Mouse (Mus musculus) layer of hippocampus, adult 18-20 months (tissue): ENCODE data around the gene Ulk2. TPM values are rescaled to one million over a fixed set of nuclear protein-coding genes. Genes with fewer than 3 reads are reported as not detected.
A peak's percentile ranks its signal among the peaks of the same experiment; 100 is the strongest.
"Not testable (repeated sequence)": the region's sequence is repeated elsewhere in the genome, so short reads cannot be mapped to it uniquely, and the experiment has no call there.

ENCODE experiments used
- DNase-seq, 2 experiments: peaks; one replicate each; pipeline ENCODE4 v3.0.0; 2022; ENCODE audit warnings: low spot score in 2 of 2
- long read RNA-seq: library from polyadenylated mRNA; stranded (forward); transcript quantifications from one replicate; pipeline ENCODE4 v2.0.0, GENCODE M21; 2021
- total RNA-seq, 2 experiments: library from RNA; stranded (reverse); gene quantifications; 2 replicates each; pipeline ENCODE4 v1.2.3; 2021

The Ulk2 gene
- total RNA-seq = 10 to 100 TPM; 68.5 to 71.2 TPM
- long read RNA-seq, full-length matches to known transcripts = 74 of 109 reads
- long read RNA-seq, partial matches to known transcripts = 12 of 109 reads
- long read RNA-seq, other reads (novel, unspliced or antisense) = 23 of 109 reads

DNA sequence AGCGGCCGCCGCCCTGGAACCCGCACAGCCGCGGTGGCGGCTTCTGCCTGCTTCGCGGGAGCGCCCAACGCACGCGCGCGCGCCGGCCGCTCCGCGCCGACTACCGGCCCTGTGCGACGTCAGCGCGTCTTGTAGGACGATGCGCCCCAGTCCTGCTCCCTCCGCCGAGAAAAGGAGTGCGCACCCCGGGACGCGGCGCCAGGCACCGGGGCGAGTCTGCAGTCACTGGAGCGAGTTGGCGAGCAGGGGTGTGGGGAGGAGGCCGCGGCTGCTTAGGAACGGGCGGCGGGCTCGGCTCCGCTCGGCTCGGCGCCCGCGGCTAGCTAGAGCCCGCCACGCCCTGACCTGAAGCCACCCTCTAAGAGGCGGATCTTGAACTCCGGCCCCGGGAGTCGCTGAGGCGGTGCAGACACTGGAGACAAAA is at the start of gene Ulk2:
Gene Ulk2 (minus strand): TSS at position 86 of the 424 bp plus-strand sequence.
- peak; percentile 88 to 92 for DNase-seq

DNA sequence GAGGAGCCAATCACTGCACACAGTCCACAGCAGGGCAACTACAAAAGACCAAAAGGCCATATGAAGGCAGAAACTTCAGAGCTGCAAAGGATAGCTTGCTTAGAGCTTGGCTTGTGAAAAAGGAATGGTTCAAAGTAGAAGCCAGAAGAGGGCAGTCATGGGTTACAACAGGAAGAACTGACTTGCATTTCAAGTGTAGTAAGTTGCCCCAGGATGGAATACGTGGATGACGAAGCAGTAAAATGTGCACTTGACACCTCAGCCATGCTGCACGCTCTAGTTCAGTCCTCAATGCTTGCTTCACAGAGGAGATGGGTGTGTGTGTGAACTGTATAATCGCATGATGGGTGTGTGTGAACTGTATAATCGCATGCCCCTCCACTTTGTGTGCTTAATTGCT is 27.3 kb upstream of the Ulk2 start:
- DNase-seq = peak in 1 of 2 experiments; percentile 29

DNA sequence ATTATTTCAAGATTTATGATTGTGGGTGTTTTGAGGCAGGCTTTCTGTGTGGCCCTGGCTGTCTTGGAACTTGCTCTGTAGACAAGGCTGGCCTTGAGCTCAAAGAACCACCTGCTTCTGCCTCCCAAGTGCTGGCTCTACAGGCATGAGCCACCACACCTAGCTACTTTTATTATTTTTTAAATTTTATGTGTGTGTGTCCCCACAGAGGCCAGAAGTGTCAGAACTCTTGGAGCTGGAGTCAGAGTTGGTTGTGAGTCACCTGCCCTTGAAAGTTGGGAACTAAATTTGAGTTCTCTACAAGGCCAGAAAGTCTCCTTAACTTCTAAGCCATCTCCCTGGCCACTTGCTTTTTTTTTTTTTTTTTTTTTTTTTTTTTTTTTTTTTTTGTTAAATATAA is 25.0 kb upstream of the Ulk2 start:
- no peak for DNase-seq

DNA sequence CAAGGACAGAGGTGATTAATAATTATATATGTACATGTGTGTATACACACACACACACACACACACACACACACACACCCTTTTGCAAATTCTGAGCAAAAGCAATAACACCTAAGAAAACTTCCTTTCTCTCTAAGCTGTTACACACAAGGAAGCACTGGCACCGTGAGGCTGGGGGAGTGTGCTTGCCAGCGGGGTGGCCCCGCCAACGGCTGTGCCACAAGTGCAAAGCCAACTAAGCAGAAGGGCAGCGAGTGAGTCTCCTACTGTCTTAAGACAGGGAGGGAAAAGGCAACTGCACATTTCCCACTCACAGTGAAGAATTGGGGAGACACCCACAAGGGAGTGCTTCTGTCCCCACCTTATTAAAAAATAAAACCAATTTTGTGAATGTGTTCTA is 17.0 kb upstream of the Ulk2 start:
- no peak for DNase-seq

DNA sequence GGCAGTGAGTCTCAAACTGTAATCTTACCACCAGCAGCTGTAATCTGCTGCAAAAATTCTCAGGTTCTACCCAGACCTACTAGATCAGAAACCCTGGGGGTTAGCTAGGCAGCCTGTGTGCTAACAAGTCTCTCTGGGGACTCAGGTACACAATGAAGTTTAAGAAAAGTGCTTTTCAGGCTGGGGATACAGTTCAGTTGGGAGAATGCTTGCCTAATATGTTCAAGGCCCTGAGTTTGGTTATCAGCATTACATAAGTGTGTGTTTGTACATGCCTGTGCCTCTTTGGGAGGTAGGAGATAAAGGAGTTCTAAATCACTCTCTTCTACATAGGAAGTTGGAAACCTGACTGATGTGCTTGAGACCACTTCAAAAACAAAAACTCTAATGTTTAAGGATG is 12.0 kb upstream of the Ulk2 start:
- no peak for DNase-seq

DNA sequence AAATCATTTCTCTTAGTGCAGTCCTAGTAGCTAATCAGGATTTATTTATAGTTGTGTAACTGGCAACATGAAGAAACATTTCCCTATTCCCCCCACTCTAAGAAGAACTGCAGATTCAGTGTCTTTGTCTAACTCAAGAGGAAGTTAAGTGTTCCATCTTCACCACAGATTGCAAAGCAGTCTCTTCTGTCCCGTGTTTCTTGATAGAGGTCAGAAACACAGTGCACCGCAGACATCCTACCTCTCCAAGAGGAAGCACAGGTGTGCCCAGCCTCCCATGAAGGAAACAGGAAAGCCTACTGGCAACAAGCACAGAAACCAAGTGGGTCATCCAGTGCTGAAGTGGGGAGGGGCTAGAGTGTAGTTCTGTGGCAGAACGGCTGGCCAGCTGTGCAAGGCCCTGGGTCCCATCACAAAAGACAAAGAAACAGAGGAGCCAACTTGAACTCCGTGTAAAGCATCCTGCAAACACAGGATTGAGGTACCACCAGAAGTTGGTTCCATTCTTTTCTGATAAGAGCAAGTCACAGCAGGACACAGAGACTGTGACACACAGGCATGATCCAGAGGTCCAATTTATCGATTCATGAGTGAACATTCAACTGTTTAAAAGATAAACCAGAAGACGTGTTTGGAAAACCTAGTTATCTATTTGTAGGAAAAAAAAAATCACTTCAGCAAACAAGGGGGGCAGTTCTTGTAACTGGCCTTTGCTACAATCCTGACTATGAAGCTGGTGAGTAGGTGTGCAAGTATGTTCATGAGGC is 7.1 kb upstream of the Ulk2 start:
- DNase-seq = no peak

DNA sequence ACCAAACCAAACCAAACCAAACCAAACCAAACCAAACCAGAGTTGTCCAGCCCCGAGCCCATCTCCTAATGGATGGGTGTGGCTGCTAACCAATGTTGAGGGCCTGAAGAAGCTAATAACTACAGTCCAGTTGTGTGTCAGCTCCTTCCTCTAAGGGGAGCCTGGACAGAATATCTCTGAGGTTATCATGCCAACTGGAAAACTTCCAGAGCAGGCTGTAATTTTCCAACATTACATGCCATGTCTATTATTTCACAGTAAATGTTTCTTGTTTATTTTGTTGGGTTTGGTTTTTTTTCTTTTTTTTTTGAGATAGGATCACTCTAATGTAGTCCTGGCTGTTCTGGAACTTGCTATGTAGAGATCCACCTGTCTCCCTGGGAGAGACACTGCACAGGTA is 4.4 kb upstream of the Ulk2 start:
- no peak for DNase-seq

DNA sequence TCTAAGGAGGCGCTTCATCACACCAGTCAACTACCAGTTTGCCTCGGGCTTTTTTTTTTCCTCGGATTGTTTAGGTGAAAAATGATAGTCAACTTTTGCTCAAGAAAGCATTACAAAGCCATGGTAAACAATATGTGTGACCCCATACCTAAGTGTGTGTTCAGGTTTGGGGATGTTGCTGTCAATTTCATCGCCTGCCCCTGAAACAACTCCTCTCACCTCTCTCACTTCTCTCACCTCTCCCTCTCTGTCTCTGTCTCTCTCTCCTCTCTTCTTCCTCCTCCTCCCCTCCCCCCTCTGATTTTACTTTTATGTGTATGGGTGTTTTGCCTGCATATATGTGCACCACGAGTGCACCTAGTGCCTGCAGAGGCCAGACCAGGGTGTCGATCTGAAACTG is 666 bp upstream of the Ulk2 start:
- DNase-seq = no peak

DNA sequence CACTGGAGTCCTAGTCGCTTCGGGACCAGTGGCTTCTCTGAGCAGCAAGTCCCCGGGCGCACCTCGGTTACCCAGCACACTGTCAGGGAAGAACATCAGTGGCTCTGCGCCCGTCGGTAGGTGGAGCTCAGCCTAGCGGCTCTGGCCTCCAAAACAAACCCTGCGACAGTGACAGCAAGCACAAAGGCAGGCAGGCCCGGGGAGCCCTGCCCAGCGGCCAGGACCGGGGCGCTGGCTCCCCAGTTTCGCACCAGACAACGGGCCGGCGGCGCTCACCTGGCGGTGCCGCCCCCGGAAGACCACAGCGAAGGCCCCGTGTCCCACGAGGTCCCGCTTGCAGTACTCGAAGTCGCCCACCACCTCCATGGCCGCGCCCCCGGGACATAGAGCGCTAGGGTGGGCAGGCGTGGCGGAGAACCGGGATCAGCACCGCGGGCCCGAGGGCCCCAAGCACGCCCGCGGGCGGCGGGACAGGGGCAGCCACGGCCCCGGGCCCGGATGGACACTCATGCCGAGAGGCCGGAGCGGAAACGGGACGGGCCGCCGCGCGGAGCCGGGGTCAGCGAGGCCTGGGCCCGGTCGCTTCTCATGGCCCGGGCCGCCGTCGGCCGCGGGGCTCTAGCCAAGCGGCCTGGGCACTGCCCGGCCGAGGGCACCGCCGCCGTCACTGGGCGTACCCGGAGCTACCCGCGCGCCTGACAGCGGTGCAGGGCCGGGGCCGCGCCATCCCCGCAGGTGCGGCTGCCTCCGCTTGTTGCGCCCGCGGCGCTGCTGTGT is 474 bp downstream of the Ulk2 start:
- peak; percentile 84 to 91 for DNase-seq

DNA sequence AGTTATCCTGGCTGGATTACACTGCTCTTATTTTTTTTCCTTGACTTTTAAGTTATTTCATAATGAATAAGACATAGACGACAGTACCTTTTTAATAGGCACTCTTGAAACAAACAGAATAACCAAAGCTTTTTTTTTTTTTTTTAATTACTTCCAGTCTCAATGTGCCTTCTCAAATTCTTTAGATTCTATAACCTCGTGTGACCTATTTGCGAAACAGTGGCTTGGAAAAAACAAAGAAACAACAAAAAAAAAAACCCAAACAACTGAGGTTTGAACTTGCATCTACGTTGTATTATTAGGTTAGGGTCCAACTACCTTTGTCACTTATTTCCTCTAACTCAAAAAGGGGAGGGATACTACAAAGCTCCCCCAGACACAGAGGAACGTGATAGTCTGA is 1.2 kb downstream of the Ulk2 start:
- no peak for DNase-seq

DNA sequence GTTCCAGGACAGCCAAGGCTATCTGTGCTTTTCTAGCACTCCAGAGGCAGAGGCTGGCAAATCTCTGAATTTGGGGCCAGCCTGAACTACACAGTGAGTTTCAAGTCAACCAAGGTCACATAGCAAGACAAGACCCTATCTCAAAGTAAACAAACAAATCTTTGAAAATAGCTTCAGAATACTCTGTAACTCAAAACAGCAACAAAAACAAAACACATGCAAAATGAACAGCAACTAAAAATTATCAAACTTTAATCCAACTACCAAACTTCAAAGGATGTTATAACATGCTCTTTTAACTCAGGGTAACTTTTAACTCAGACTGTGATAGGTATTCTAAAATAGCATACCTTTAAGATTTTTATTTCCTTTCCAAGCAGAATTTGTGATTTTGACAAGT is 2.0 kb downstream of the Ulk2 start:
- DNase-seq = no peak

DNA sequence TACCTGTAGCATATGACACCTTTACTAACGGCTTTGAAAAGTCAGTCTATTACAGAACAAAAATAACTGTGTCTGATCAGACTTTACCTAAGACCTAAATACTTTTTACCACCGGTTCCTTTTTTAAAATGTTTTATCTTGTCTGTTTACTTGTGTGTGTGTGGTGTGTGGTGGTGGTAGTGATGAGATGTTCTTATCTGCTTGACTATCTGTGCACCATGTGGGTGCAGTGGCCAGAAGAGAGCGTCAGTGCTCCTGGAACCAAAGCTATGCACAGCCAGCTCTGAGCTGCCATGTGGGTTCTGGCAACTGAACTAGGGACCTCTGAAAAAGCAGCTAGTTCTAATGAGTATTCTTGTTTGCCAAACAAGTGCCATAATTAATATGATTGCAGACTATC is 3.7 kb downstream of the Ulk2 start:
- no peak for DNase-seq

DNA sequence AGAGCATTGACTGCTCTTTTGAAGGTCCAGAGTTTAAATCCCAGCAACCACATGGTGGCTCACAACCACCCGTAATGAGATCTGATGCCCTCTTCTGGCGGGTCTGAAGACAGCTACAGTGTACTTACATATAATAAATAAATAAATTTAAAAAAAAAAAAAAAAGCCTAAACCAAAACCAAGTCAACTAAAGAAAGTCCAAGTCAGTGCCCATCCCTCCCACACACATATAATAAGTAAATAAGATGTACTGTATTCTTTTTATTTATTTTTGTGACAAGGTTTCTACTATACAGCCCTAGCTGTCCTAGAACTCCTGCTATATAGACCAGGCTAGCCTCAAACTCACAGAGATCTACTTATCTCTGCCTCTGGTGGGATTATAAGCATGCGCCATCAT is 14.2 kb downstream of the Ulk2 start:
- DNase-seq = not testable (repeated sequence)

DNA sequence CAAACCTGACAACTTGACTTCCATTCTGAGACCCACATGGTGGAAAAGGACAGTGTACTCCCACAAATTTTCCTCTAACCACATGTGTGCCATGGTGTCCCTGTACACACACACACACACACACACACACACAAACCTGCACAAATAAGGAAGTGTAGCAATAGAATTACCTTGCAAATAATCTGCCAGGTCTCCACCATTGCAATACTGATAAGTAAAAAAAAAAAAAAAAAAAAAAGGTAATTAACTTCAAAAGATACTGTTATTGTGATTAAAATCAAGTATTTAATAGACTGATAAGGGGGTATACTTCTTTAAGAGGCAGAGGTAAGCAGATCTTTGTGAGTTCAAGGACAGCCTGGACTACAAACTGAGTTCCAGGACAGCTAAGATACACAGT is 14.9 kb downstream of the Ulk2 start:
- DNase-seq = no peak

DNA sequence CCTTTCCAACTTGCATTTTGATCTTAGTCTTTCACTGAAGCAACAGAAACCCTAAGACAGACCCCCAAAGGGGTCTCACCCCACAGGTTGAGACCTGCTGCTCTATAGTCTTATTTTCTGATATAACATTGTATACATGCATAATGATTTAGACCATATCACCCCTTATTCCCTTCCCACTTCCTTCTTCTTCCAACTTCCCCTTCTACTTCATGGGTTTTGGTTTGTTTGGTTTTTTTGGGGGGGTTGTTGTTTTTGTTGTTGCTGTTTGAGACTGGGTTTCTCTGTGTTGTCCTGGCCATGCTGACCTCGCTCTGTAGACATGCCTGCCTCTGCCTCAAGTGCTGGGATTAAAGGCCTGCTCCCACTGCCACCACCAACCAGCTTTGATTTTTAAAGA is 15.7 kb downstream of the Ulk2 start:
- DNase-seq = no peak

DNA sequence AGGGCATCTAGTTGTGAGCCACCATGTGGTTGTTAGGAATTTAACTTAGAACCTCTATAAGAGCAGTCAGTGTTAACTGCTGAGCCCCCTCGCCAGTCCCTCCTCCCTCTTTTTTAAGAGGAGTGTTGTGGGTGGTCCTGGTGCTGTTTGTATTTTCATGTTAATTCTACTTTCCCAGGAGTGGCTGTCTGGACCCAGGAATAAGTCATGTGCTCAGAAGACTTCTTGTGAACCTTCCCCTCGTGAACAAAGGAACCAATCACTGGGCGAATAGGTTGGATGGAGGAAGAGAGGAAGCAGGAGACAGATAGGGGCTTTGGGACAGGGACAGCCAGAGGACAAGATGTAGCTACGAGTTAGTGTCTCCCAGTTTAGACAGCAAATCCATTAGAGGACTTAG is 45.1 kb downstream of the Ulk2 start:
- no peak for DNase-seq

DNA sequence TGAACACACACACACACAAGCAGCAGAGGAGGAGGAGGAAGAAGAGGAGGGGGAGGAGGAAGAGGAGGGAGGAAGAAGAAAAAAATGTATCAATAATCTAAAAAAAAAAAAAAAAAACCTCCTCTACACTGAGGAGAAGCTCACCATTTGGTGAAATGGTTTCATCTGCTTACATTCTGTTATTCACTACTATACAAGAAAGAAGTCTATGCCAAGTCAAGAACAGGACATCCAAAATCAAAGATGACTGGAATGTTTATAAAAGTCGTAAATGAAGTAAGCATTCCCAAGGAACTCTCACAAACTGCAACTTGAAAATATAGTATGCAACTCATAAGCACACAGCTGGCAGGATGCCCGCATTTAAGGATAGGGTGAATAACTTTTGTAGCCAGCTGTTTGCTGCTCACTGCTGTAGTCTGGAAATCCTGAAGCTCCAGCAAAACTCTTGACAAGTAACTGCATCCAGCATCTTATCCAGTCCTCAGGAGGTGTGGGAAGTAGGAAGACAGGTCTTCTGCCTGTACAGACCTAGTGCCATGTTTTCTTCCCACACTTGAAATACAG is 46.2 kb downstream of the Ulk2 start:
- DNase-seq = peak in 1 of 2 experiments; percentile 9

DNA sequence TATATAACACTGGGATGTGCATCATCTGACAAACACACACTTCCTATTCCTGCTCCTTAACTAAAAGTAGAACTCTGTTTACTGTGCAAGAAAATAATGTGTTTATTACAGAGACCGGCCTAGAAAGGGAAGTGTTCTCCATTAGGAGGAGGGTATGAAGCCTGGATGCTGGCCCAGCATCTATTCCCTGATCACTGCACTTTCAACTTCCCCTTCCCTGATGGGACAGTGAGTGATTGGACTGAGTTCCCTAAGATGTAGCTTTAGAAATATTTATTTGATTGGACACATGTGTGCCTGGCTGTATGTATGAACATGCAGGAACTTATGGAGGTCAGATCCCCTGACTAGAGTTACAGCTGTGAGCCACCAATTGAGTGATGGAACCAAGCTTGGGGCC is 61.4 kb downstream of the Ulk2 start:
- no peak for DNase-seq

DNA sequence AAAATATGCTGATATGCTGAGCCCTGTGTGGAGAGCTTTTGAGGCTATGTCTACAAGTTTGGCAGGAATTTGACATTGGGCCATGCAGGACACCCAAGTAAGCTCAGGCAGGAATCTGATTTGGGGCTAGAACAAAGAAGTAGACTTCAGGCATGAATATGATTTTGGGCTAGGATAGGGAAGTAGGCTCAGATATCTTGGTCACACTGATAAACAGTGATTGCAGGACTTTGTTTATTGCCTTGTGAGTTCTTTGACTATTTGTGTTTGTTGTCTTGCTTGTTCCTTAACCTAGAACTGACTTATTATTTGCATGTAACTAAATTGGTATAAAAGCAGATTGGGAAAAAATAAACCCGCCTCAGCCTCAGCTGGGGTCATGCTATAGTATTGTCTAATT is 66.3 kb downstream of the Ulk2 start:
- DNase-seq = no peak

DNA sequence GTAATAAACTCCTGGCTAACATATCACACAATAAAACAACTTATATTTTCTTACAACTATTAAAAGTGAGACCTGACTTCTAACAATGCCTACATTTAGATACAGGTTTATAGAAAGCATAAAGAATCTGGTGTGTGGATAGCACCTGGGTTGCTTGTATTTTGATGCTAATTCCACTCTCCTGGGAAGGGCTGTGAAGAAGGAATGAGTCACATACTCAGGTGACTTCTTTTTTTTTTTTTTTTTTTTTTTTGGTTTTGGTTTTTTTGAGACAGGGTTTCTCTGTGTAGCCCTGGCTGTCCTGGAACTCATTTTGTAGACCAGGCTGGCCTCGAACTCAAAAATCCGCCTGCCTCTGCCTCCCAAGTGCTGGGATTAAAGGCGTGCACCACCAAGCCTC is 72.3 kb downstream of the Ulk2 start:
- not testable (repeated sequence) for DNase-seq

DNA sequence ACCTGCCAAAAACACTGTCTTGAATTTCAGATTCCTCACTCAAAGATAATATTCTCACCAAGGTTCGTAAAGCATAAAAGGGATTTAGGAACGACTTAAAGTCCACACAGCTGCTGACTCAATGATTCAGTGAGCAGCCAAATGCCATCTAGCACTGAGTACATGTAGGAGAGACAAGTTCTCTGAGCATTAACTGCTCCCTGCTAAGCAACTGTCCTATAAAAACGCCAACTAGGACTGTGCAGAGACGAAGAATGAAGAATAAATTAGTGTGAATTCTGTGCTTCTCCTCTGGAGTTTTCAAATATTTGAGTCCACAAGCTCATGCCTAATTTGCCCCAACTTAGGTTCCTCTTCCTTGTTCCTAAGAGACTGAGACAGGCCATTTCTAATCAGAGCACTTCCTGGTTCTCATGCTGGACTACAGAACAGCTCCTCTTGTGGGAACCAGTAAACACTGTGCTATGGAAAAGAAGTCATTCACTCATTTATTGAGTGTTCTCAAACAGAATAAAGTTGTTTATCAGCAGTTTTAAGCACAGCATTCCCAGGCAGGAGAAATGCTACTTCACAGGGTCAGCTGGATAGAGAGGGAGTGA is 80.2 kb downstream of the Ulk2 start:
- DNase-seq = peak; percentile 46 to 75
